Mouse (Mus musculus) embryonic fibroblast, embryonic 13.5 days (primary cell): ENCODE results near the gene 1300017J02Rik.

Experiments
- CTCF ChIP-seq: IDR thresholded peaks from 2 replicates; pipeline ENCODE4 v1.5.1; 2011; ENCODE audit warnings: mild to moderate bottlenecking, control low read depth, low read length, moderate library complexity, borderline replicate concordance; ENCODE audit not compliant: insufficient read depth
- POLR2A ChIP-seq: IDR thresholded peaks from 2 replicates; pipeline ENCODE4 v1.6.1; 2011; ENCODE audit warnings: low read depth, mild to moderate bottlenecking, control low read depth, low read length, moderate library complexity

DNA sequence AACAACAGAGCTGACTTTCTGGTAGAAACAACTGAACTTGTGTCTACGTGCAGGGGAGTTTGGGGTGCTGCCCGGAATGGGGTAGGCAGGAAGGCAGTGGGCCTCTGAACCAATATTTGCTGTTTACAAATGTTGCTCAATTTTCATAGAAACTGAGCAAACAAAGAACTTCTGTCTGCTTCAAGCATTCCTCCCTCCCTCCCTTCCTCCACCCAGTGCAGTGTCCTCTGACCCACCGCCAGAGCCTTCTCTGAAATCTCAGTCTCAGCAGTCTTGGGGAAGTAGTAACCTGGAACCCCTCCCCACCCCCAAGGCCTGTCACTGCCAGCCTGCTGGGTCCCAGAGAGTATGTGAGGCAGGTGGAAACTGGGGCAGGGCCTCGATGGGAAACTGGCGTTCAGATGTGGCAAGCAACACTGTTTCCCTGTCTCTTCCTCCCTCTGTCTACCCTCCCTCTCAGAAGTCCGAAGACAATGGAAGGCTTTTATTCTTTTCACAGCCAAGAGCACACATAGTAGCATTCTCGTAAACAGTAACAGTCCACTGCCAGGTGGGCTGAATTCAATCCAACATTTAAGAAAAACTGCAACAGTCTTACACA lies 70.2 kb downstream of the 1300017J02Rik start:
- TF ChIP-seq POLR2A (no peak), CTCF (no peak)
